Mouse (Mus musculus): ENCODE data around the gene Pcnx2. TPM values are rescaled to one million over a fixed set of nuclear protein-coding genes. Genes with fewer than 3 reads are reported as not detected.

Gene Pcnx2
- total and polyA plus RNA-seq, 3 experiments = not detected

DNA sequence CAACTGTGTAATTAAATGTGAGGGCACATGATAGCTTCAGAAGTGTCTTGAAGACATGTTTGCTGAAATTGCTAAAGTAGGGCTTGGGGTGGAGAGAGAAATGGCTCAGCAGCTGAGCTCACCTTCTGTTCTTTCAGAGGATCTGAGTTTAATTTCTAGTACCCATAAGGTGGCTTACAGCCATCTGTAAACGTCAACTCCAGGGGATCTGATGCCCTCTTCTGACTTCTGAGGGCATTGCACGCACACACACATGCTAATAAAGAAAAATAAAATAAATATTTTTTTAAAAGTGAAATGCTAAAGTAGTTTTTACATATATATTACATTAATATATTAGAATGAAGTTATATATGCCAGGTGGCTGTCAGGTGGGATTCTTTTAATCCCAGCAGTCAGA is 3.0 kb upstream of the Pcnx2 start:
- TF ChIP-seq RAD21 (IDR thresholded peaks at IDR 0.05; ENCODE audit: low read depth, low read length) (peak; percentile 30), CTCF (conservative IDR thresholded peaks at IDR 0.05 in 1 of 2, IDR thresholded peaks at IDR 0.05 in 1 of 2; ENCODE audit: low read depth in 2 of 2, low read length in 2 of 2) (peak; percentile 20 to 45; a peak in 3 of 4 replicates), ZKSCAN1 (IDR thresholded peaks at IDR 0.05; ENCODE audit: borderline replicate concordance, low read depth, low read length) (no peak)
- DNase-seq (ENCODE audit: extremely low read depth) = no peak
- Histone ChIP-seq H3K4me3 (replicated peaks in 1 of 3; ENCODE audit: low read depth in 2 of 3, low read length in 2 of 3, poor library complexity in 1 of 3) (no peak overlapping the region), H3K27ac (ENCODE audit: insufficient read depth, low read depth) (no peak overlapping the region), H3K36me3 (replicated peaks in 1 of 2; ENCODE audit: control insufficient read depth in 1 of 2, insufficient read depth in 1 of 2, low read length in 1 of 2) (no peaks in the 10 kb centered on the region), H3K9me3 (replicated peaks; ENCODE audit: low read length) (no peaks in the 10 kb centered on the region), H3K4me2 (ENCODE audit: insufficient read depth, low read depth, poor library complexity, severe bottlenecking) (no peak overlapping the region), H3K4me1 (ENCODE audit: control insufficient read depth in 1 of 2, insufficient read depth in 2 of 2) (no peaks in the 10 kb centered on the region), H3K9ac (ENCODE audit: insufficient read depth, low read depth) (no peak overlapping the region), H3K27me3 (replicated peaks) (peaks cover 30% of the 10 kb centered on the region), H3K79me2 (replicated peaks; ENCODE audit: control insufficient read depth, extremely low read depth, insufficient read depth, poor library complexity, severe bottlenecking) (no peaks in the 10 kb centered on the region)
- in situ Hi-C loops (cut with MboI; ENCODE audit: low pct_ligation_motif_present, low pct_unique_long_range_greater_than_20kb, low sequenced_read_pairs) (no loop called here), dilution Hi-C loops (cut with MboI; ENCODE audit: extremely low pct_ligation_motif_present, extremely low pct_unique_long_range_greater_than_20kb, low sequenced_read_pairs) (no loop called here)

DNA sequence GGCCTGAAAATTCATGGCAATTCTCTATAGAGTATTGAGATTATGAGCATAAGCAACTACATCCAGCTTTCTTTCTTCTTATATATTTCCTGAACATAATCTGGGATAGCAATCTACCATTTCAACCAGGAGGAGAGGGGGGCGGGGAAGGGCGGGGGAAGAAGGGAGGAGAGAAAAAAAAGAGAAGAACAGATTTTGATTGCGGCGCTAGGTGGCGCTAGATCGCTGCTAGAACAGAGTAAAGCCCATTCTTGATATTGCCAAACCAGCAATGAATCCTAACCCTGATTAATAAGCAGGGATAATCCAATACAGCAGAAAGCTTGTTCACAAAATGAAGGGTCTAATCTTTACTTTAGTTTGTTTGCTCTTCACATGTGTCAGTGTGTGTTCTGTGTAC is 782 bp upstream of the Pcnx2 start:
- TF ChIP-seq CTCF (conservative IDR thresholded peaks at IDR 0.05 in 1 of 2, IDR thresholded peaks at IDR 0.05 in 1 of 2; ENCODE audit: low read depth in 2 of 2, low read length in 2 of 2) (peak; percentile 64 to 69), MAZ (IDR thresholded peaks at IDR 0.05; ENCODE audit: low read depth, low read length) (0 out of 2 replicates have a peak, but pooled peaks have one; percentile 46), ZNF384 (IDR thresholded peaks at IDR 0.05; ENCODE audit: low read depth, low read length) (peak; percentile 88), RAD21 (IDR thresholded peaks at IDR 0.05; ENCODE audit: low read depth, low read length) (peak; percentile 23), NRF1 (IDR thresholded peaks at IDR 0.05; ENCODE audit: low read depth, low read length) (no peak)
- Histone ChIP-seq H3K27ac (ENCODE audit: insufficient read depth, low read depth) (no peak overlapping the region), H3K79me2 (replicated peaks; ENCODE audit: control insufficient read depth, extremely low read depth, insufficient read depth, poor library complexity, severe bottlenecking) (no peaks in the 10 kb centered on the region), H3K4me2 (ENCODE audit: insufficient read depth, low read depth, poor library complexity, severe bottlenecking) (no peak overlapping the region), H3K9ac (ENCODE audit: insufficient read depth, low read depth) (no peak overlapping the region), H3K36me3 (replicated peaks in 1 of 2; ENCODE audit: control insufficient read depth in 1 of 2, insufficient read depth in 1 of 2, low read length in 1 of 2) (no peaks in the 10 kb centered on the region), H3K4me1 (ENCODE audit: control insufficient read depth in 1 of 2, insufficient read depth in 2 of 2) (no peaks in the 10 kb centered on the region), H3K27me3 (replicated peaks) (peaks cover 50% of the 10 kb centered on the region), H3K4me3 (replicated peaks in 1 of 3; ENCODE audit: low read depth in 2 of 3, low read length in 2 of 3, poor library complexity in 1 of 3) (no peak overlapping the region), H3K9me3 (replicated peaks; ENCODE audit: low read length) (no peaks in the 10 kb centered on the region)
- dilution Hi-C loops (cut with MboI; ENCODE audit: extremely low pct_ligation_motif_present, extremely low pct_unique_long_range_greater_than_20kb, low sequenced_read_pairs) = no loop called here
- in situ Hi-C loops (cut with MboI; ENCODE audit: low pct_ligation_motif_present, low pct_unique_long_range_greater_than_20kb, low sequenced_read_pairs) = no loop called here
- DNase-seq (ENCODE audit: extremely low read depth) = peak; percentile 53

DNA sequence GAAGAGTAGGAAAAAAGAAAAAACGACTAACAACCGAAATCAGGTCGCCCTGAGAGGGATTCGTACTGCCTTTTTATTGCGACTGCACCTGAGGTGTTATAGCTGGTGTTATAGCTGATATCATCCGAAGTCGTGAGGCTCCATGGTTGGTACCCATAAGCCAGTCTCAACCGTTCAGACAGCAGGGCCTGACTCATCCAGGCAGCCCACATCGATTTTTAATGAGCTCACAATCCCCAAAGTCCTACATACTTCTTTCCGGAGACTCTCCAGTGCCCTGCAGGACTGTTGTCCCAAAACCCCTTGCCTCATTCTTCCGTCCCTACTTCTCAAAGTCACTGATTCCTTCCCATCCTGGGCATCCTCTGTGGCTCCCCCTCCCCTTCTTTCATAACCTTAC is 729 bp downstream of the Pcnx2 start:
- in situ Hi-C loops (cut with MboI; ENCODE audit: low pct_ligation_motif_present, low pct_unique_long_range_greater_than_20kb, low sequenced_read_pairs) = no loop called here
- Histone ChIP-seq H3K79me2 (replicated peaks; ENCODE audit: control insufficient read depth, extremely low read depth, insufficient read depth, poor library complexity, severe bottlenecking) (no peaks in the 10 kb centered on the region), H3K9ac (ENCODE audit: insufficient read depth, low read depth) (no peak overlapping the region), H3K4me1 (ENCODE audit: control insufficient read depth in 1 of 2, insufficient read depth in 2 of 2) (no peaks in the 10 kb centered on the region), H3K27me3 (replicated peaks) (peaks cover 50% of the 10 kb centered on the region), H3K4me3 (replicated peaks in 1 of 3; ENCODE audit: low read depth in 2 of 3, low read length in 2 of 3, poor library complexity in 1 of 3) (no peak overlapping the region), H3K9me3 (replicated peaks; ENCODE audit: low read length) (no peaks in the 10 kb centered on the region), H3K36me3 (replicated peaks in 1 of 2; ENCODE audit: control insufficient read depth in 1 of 2, insufficient read depth in 1 of 2, low read length in 1 of 2) (no peaks in the 10 kb centered on the region), H3K4me2 (ENCODE audit: insufficient read depth, low read depth, poor library complexity, severe bottlenecking) (no peak overlapping the region), H3K27ac (ENCODE audit: insufficient read depth, low read depth) (no peak overlapping the region)
- no peak for DNase-seq (ENCODE audit: extremely low read depth)
- dilution Hi-C loops (cut with MboI; ENCODE audit: extremely low pct_ligation_motif_present, extremely low pct_unique_long_range_greater_than_20kb, low sequenced_read_pairs) = no loop called here
- TF ChIP-seq JUN (IDR thresholded peaks at IDR 0.05; ENCODE audit: insufficient read depth, low read depth, low read length) (no peak), RAD21 (IDR thresholded peaks at IDR 0.05; ENCODE audit: low read depth, low read length) (no peak), IRF4 (IDR thresholded peaks at IDR 0.05; ENCODE audit: low read depth, low read length) (no peak), GABPA (IDR thresholded peaks at IDR 0.05; ENCODE audit: insufficient replicate concordance, low read depth, low read length) (no peak)
